Mouse (Mus musculus) thymus, adult 2 months (tissue): ENCODE results near the gene Usp24.

Source experiments
- CTCF ChIP-seq: fragments of 200-500 bp; IDR thresholded peaks from 2 replicates; pipeline ENCODE4 v1.5.1; 2012; ENCODE audit warnings: mild to moderate bottlenecking, control low read depth, low read length, moderate library complexity, borderline replicate concordance; ENCODE audit not compliant: control insufficient read depth, poor library complexity, insufficient read depth; ENCODE audit errors: extremely low read depth
- POLR2A ChIP-seq: fragments of 200-500 bp; IDR thresholded peaks from 2 replicates; pipeline ENCODE4 v1.6.1; 2012; ENCODE audit warnings: mild to moderate bottlenecking, low read length, control low read depth, moderate library complexity; ENCODE audit not compliant: control insufficient read depth, poor library complexity, insufficient read depth; ENCODE audit errors: extremely low read depth

GRCm38 (mm10) chr4:106449306-106449705 is 133.3 kb downstream of the Usp24 start:
- TF ChIP-seq CTCF (no peak), POLR2A (no peak)
